Mouse (Mus musculus): ENCODE results near the gene Phkb.

- no peak for TF ChIP-seq CTCF (IDR thresholded peaks at IDR 0.05; ENCODE audit: borderline replicate concordance, control insufficient read depth, extremely low read depth, insufficient read depth, low read length, poor library complexity)
- no peak for TF ChIP-seq POLR2A (IDR thresholded peaks at IDR 0.05; ENCODE audit: control insufficient read depth, extremely low read depth, insufficient read depth, low read length, poor library complexity)
Measured at GRCm38 (mm10) chr8:86028646-86029312, 188.0 kb downstream of the Phkb start.

All from thymus, adult 2 months (tissue).